Mouse (Mus musculus) megakaryocyte, embryonic 14.5 days (primary cell): ENCODE data around the gene Olfr640.

Experiments
- FLI1 ChIP-seq: IDR thresholded peaks from 2 replicates; pipeline ENCODE4 v1.6.1; 2012; ENCODE audit warnings: low read length, inconsistent platforms, mixed read lengths
- GATA1 ChIP-seq: IDR thresholded peaks from 3 replicates; pipeline ENCODE4 v1.6.1; 2012; ENCODE audit warnings: mixed read lengths, low read length, inconsistent platforms, borderline replicate concordance

DNA sequence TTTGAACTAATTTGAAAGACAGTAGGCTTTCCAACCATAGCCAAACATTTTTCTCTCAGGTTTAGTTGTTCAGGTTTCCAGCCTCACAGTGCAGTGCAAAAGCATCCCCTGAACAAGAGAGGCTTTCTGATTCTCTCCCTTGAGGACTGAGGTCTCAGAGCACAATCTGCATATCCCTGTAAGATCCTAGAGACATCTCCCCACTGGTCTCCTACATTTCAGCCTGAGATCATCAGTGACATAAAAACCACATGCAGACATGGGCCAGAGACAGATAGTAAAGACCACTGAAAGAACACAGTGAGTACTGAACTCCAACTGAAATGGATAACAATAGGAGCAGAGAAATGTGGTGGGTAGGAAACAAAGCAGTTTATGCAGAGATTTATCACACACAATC, 26.9 kb downstream of the Olfr640 start, which contains the start of gene Olfr638:
- no peak for TF ChIP-seq GATA1
- TF ChIP-seq FLI1, result no peak
